Mouse (Mus musculus) forebrain, postnatal 0 days (tissue): ENCODE results near the gene Slc6a16. TPM values are rescaled to one million over a fixed set of nuclear protein-coding genes. Genes with fewer than 3 reads are reported as not detected.

Source experiments
- ATAC-seq: fragments of 200-750 bp; cut with Nextera tagmentation; 2 replicates; pipeline ENCODE4 v1.8.0; 2017; ENCODE audit warnings: mild to moderate bottlenecking, moderate library complexity
- DNase-seq: peaks from one replicate; pipeline ENCODE4 v3.0.0-alpha.2; 2015
- H3K27ac ChIP-seq: fragments of 300-500 bp; sonication (generic); 2 replicates; pipeline ENCODE4 v1.5.1; 2014; ENCODE audit warnings: low read depth, mild to moderate bottlenecking, antibody characterized with exemption, low read length, moderate library complexity, mixed read lengths
- H3K27me3 ChIP-seq: fragments of 300-500 bp; sonication (generic); 2 replicates; pipeline ENCODE4 v1.6.1; 2014; ENCODE audit warnings: mild to moderate bottlenecking, low read length, mixed read lengths; ENCODE audit not compliant: insufficient read depth
- H3K36me3 ChIP-seq: fragments of 300-500 bp; sonication (generic); 2 replicates; pipeline ENCODE4 v1.6.1; 2014; ENCODE audit warnings: mild to moderate bottlenecking, moderate library complexity; ENCODE audit not compliant: insufficient read depth
- H3K4me1 ChIP-seq: fragments of 300-500 bp; sonication (generic); 2 replicates; pipeline ENCODE4 v1.6.1; 2014; ENCODE audit warnings: antibody characterized with exemption; ENCODE audit not compliant: insufficient read depth
- H3K4me2 ChIP-seq: fragments of 300-500 bp; sonication (generic); 2 replicates; pipeline ENCODE4 v1.6.1; 2014; ENCODE audit warnings: low read depth, mild to moderate bottlenecking, moderate library complexity
- H3K4me3 ChIP-seq: fragments of 300-500 bp; sonication (generic); 2 replicates; pipeline ENCODE4 v1.5.1; 2014; ENCODE audit warnings: low read depth, low read length, mixed read lengths
- H3K9ac ChIP-seq: fragments of 300-500 bp; sonication (generic); 2 replicates; pipeline ENCODE4 v1.6.1; 2014; ENCODE audit warnings: mild to moderate bottlenecking
- H3K9me3 ChIP-seq: fragments of 300-500 bp; sonication (generic); 2 replicates; pipeline ENCODE4 v1.6.1; 2016; ENCODE audit warnings: low read length
- CTCF ChIP-seq: sonication (generic); IDR thresholded peaks from 2 replicates; pipeline ENCODE4 v1.5.1; 2016; ENCODE audit warnings: antibody characterized with exemption, control low read depth, low read depth
- WGBS: fragments of 180-500 bp; shearing (Covaris S2); extraction: QIAGEN DNeasy Blood & Tissue Kit; methylation state at CpG from one replicate; pipeline ENCODE4 v1.1.7; 2014; 5-methylcytosine and 5-hydroxymethylcytosine counted together
- polyA plus RNA-seq: library from polyadenylated mRNA; unstranded; fragments of >200 nt; fragmentation: Nextera tagmentation; extraction: Ambion mirVana; gene quantifications from 2 replicates; pipeline ENCODE4 v1.2.1, GENCODE M21; 2015
- total RNA-seq: library from RNA; depleted of rRNA; stranded (reverse); fragments of >200 nt; gene quantifications from 2 replicates; pipeline ENCODE4 v1.2.3, GENCODE M21; 2014

The Slc6a16 gene
- total and polyA plus RNA-seq, 2 experiments from 2014 or later: 0.24 to 1.7 TPM

- WGBS: 14% methylated on average over 5 of the region's 5 CpGs
- Histone ChIP-seq H3K9ac (no peak overlapping the region), H3K36me3 (0 out of 2 replicates have a peak, but pooled peaks cover 8% of the 10 kb centered on the region), H3K4me2 (no peak overlapping the region), H3K9me3 (no peaks in the 10 kb centered on the region), H3K27me3 (no peaks in the 10 kb centered on the region), H3K4me1 (peaks cover 8% of the 10 kb centered on the region), H3K4me3 (no peak overlapping the region), H3K27ac (0 out of 2 replicates have a peak overlapping the region, but pooled peaks have one; percentile 15)
- TF ChIP-seq CTCF: peak; percentile 92
- ATAC-seq (peak; percentile 94), DNase-seq (peak; percentile 87)
Measured at GRCm38 (mm10) chr7:45299752-45300151, 58.9 kb downstream of the Slc6a16 start.

- peak; percentile 68 for ATAC-seq
- Histone ChIP-seq H3K27ac (peak overlapping the region; percentile 10; the same call in 1 of the 2 replicates), H3K4me3 (no peak overlapping the region), H3K9me3 (no peaks in the 10 kb centered on the region), H3K9ac (no peak overlapping the region), H3K4me2 (no peak overlapping the region), H3K27me3 (no peaks in the 10 kb centered on the region), H3K36me3 (0 out of 2 replicates have a peak, but pooled peaks cover 8% of the 10 kb centered on the region), H3K4me1 (peaks cover 8% of the 10 kb centered on the region)
- DNase-seq: peak; percentile 84
- 17% methylated on average over 6 of the region's 6 CpGs for WGBS
- peak; percentile 81 for TF ChIP-seq CTCF
Measured at GRCm38 (mm10) chr7:45300270-45300669, 59.4 kb downstream of the Slc6a16 start.

- Histone ChIP-seq H3K27me3 (no peaks in the 10 kb centered on the region), H3K4me3 (no peak overlapping the region), H3K4me2 (no peak overlapping the region), H3K36me3 (0 out of 2 replicates have a peak, but pooled peaks cover 8% of the 10 kb centered on the region), H3K4me1 (peaks cover 8% of the 10 kb centered on the region), H3K27ac (no peak overlapping the region), H3K9me3 (no peaks in the 10 kb centered on the region), H3K9ac (no peak overlapping the region)
- ATAC-seq: no peak
- no peak for TF ChIP-seq CTCF
- WGBS: 26% methylated on average over 8 of the region's 8 CpGs
- DNase-seq: peak; percentile 60
Measured at GRCm38 (mm10) chr7:45302626-45303025, 61.7 kb downstream of the Slc6a16 start.

GRCm38 (mm10) chr7:45304869-45305268, 64.0 kb downstream of the Slc6a16 start:
- Histone ChIP-seq H3K4me3 (peak overlapping the region; percentile 24), H3K9me3 (no peaks in the 10 kb centered on the region), H3K4me1 (peaks cover 7% of the 10 kb centered on the region), H3K27me3 (no peaks in the 10 kb centered on the region), H3K4me2 (peak overlapping the region; percentile 38), H3K36me3 (0 out of 2 replicates have a peak, but pooled peaks cover 8% of the 10 kb centered on the region), H3K27ac (no peak overlapping the region), H3K9ac (0 out of 2 replicates have a peak overlapping the region, but pooled peaks have one; percentile 18)
- ATAC-seq: 0 out of 2 replicates have a peak, but pooled peaks have one; percentile 14
- no peak for TF ChIP-seq CTCF
- peak; percentile 35 for DNase-seq
- 25% methylated on average over 12 of the region's 13 CpGs for WGBS

GRCm38 (mm10) chr7:45305275-45305674, 64.4 kb downstream of the Slc6a16 start:
- Histone ChIP-seq H3K9ac (no peak overlapping the region), H3K4me3 (peak overlapping the region; percentile 24), H3K27me3 (no peaks in the 10 kb centered on the region)

GRCm38 (mm10) chr7:45308551-45309240, 67.8 kb downstream of the Slc6a16 start:
- H3K36me3 ChIP-seq: 0 out of 2 replicates have a peak, but pooled peaks cover 3% of the 10 kb centered on the region
- no peak overlapping the region for H3K4me3 ChIP-seq
- no peak for ATAC-seq
- no peak overlapping the region for H3K9ac ChIP-seq
- WGBS: 68% methylated on average over 15 of the region's 15 CpGs
- H3K4me1 ChIP-seq: no peaks in the 10 kb centered on the region
- DNase-seq: no peak
- no peak overlapping the region for H3K27ac ChIP-seq
- no peak for TF ChIP-seq CTCF
- no peaks in the 10 kb centered on the region for H3K27me3 ChIP-seq
- no peak overlapping the region for H3K4me2 ChIP-seq
- H3K9me3 ChIP-seq: no peaks in the 10 kb centered on the region

More at GRCm38 (mm10) chr7:45305275-45305674, 64.4 kb downstream of the Slc6a16 start:
- DNase-seq: peak; percentile 74
- peaks cover 3% of the 10 kb centered on the region; the same call in 1 of the 2 replicates for H3K4me1 ChIP-seq
- 0 out of 2 replicates have a peak, but pooled peaks cover 8% of the 10 kb centered on the region for H3K36me3 ChIP-seq
- H3K9me3 ChIP-seq: no peaks in the 10 kb centered on the region
- H3K27ac ChIP-seq: no peak overlapping the region
- WGBS: 6% methylated on average over 17 of the region's 17 CpGs
- TF ChIP-seq CTCF: peak; percentile 84
- ATAC-seq: peak; percentile 66
- peak overlapping the region; percentile 38 for H3K4me2 ChIP-seq

GRCm38 (mm10) chr7:45309455-45309854, 68.6 kb downstream of the Slc6a16 start:
- no peak overlapping the region for H3K9ac ChIP-seq
- no peak overlapping the region for H3K27ac ChIP-seq
- ATAC-seq (no peak), DNase-seq (peak; percentile 47)
- TF ChIP-seq CTCF: peak; percentile 62
- no peaks in the 10 kb centered on the region for H3K27me3 ChIP-seq
- H3K4me2 ChIP-seq: no peak overlapping the region
- H3K36me3 ChIP-seq: no peaks in the 10 kb centered on the region
- H3K4me1 ChIP-seq: no peaks in the 10 kb centered on the region
- WGBS: 8% methylated on average over 9 of the region's 9 CpGs
- no peaks in the 10 kb centered on the region for H3K9me3 ChIP-seq
- H3K4me3 ChIP-seq: no peak overlapping the region
